Mouse (Mus musculus): ENCODE measurements around the gene Ngp.

Gene Ngp

DNA sequence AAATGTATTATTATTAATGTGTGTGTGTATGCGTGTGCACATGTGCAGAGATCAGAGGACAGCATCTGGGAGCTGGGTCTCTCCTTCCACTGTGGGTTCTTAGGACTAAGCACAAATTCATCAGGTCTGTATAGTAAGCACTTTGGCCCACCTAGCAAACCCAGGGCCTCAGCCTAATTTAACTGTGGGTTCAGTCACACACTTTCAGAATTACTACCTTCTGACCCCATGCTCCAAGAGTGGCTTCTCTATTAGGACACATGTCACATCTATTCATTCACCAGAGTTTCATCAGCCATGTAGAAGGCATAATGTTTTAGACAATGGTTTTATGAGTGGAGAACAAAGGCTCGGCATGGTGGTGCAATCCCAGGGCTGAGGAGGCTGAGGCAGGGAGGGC lies 13.5 kb downstream of the Ngp start:
- in situ Hi-C loops (cut with MboI, MseI): no loop called here

DNA sequence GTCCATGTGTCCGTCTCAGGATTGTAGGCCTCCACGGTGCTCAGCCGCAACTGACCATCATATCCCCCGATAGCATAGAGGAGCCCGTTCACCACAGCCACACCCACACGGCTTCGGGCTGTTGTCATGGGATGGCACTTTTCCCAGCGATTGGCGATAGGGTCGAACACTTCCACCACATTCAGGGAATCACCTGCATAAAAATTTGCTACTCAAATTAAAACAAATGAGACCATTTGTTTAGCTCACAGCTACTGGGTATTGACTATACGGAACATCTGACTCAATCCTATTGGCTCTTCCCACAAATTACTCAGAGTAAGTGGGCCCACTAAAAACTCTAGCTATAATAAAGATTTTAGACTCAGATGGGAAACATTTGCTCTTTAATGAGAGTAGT lies 16.5 kb downstream of the Ngp start:
- in situ Hi-C loops (cut with MboI, MseI): no loop called here

GRCm38 (mm10) chr9:110440049-110440448 lies 20.5 kb downstream of the Ngp start:
- in situ Hi-C loops (cut with MboI, MseI): no loop called here

GRCm38 (mm10) chr9:110440559-110440958 lies 21.0 kb downstream of the Ngp start:
- in situ Hi-C loops (cut with MboI, MseI): no loop called here

DNA sequence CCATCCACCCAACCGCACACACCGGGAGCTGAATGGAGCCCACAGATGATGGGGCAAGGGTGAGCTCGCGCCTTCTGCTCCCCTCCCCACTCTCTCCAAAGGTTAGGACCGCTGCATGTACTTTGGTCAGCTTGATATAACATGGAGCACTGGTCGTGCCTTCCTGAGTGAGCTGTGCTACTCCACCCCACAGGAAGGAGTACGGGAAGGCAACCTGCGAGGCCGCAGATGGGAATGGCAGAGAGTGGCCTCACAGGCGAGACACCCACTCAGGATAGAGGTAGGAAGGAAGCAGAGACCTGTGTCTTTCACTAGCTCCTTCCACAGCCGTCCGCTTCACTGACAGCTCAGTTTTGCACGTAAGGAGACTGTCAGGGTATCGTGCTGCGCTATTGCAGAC lies 28.8 kb downstream of the Ngp start:
- in situ Hi-C loops (cut with MboI, MseI): no loop called here

DNA sequence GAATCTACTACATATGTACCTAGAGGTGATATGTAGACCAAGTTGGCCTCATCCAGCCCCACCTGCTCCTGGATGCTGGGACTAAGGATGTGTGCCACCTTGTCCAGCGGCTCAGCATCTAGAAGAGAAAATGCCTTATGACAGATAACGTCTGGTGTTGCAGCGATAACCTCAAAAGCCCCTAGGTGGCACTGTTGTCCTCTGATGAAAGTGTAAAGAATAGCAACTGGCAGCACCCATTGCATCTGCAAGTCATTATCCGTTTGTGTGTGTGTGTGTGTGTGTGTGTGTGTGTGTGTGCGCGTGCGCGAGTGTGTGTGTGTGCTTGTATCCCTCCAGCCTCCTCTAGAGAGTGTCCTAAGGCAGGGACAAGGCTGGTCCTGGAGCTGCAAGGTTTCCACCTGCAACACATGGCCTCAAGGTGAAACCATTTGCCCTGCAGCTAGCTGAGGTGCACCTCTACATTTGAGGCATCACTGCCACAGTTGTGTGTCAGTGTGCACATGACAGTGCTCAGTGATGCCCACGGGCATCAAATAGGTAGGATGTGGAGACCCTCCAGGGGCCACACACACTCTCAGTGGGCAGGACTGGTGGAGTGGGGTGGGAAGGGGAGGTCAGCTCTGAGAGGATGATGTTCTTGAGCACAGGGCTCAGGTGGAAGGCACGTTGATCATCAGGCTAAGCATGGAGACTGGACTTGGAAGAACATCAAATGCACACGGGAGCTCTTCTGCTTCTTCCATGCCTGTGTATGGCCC lies 29.5 kb downstream of the Ngp start:
- in situ Hi-C loops (cut with MboI, MseI): no loop called here

GRCm38 (mm10) chr9:110452523-110452922 lies 33.0 kb downstream of the Ngp start:
- in situ Hi-C loops (cut with MboI, MseI): no loop called here

DNA sequence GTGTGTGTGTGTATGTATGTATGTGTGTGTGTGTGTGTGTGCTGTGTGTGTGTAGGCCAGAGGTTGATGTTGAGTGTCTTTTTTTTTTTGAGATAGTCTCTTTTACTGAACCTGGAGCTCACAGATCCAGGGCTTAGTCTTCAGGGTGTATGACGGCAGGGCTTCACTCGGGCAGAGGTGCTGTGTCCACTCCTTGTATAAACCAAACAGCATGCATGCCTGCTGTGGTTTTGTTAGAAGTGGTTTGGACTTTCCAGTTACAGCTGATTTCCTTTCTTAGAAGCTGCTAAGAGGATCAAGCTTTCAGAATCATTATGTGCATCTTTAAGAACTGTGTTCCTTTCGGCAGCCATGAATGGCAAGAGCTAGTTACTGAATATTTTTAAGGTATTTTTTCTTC lies 38.4 kb downstream of the Ngp start:
- in situ Hi-C loops (cut with MboI, MseI): no loop called here

DNA sequence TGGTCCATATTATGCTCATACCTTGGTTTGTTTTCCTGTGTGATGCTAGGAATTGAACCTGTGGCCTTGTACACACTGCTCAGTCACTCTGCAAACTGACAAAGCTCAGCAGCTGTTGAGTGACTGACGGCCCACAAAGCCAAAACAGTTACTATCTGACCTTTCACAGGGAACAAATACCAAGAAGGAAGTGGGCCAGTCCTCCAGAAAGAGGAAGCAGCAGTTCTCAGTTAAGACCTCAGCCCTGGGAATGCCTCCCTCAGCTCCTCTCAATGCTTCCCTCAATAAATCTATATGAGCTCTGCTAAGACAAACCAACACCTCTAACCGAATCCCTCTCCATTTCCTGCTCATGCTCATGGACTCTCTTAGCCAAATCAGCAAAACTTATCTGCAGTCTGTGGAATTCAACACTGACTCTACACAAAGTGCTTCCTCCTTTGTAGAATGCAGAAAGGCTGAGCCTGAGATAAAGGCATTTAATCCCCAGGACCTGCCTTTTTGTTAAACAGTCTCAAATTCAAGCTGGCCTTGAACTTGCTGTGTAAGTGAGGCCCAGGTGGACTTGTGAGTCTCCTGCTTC lies 39.7 kb downstream of the Ngp start:
- in situ Hi-C loops (cut with MboI, MseI): no loop called here

GRCm38 (mm10) chr9:110460884-110461815 lies 41.6 kb downstream of the Ngp start:
- in situ Hi-C loops (cut with MboI, MseI): loop anchor here (5.0 kb wide), 1 partner anchor 49 kb away; no protein-coding TSS in a partner anchor

DNA sequence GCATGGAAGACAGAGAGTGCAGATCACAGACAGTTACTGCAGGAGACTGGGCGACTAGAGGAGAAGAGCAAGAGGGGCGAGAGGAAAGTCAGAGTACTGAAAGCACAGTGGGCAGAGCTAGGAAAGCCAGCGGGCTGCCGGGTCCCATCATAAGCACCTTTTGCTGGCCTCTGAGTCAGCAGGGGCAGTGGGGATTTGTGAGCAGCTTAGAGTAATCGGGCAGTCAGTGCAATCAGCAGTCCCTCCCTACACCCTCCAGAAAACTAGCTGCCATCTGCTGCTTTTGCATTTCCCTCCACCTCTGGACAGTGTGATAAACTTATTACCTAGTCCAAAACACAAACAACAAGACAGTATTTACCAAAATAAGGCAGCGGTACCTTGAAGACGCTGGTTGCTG lies 42.8 kb downstream of the Ngp start:
- in situ Hi-C loops (cut with MboI, MseI): loop anchor here (5.0 kb wide), 1 partner anchor 50 kb away; no protein-coding TSS in a partner anchor

DNA sequence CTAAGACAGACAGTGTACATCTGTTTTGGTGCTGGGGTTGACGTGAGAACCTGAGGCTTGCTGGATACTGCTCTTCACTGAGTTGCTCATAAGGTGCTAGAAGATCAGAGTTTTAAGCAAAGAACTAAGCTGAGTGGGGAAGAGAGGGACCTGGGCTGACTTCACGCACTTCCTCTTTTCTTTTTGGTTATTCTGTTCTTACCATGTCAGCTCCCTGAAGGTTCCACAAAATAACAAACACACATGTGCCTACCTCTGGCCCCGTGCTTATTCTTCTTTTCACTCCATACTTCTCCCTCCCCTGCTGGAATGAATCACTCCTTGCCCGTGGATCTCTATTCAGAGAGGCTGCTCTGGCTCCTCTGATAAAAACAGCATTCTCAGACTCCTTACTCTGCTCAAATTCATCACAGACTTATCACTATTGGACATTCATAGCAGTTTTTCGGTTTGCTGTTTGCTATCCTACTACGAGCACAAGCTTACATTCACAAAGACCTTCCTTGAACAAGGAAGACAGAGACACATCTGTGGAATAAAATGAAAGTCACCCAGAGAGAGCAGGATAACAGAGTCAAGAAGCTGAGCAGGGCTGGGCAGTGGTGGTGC lies 44.5 kb downstream of the Ngp start:
- in situ Hi-C loops (cut with MboI, MseI): loop anchor here (5.0 kb wide), 1 partner anchor 52 kb away; no protein-coding TSS in a partner anchor

DNA sequence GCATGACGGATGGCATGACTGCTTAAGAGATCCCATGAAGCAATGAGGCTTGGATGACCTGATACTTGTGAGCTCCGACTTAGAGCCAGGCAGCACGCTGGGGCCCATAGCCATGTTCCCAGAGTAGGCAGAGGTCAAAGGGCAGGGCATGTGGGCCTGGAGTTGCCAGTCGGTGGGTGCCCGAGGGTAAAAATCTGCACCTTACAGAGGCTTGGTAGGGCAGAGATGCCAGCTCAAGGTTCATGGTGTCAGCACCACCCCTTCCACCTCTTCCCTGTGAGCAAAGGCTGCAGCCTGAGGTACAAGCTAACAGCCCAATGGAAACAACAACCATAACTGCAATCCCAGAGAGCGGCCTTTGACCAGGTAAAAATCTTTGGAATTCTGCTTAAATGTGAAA lies 45.8 kb downstream of the Ngp start:
- in situ Hi-C loops (cut with MboI, MseI): no loop called here

- in situ Hi-C loops (cut with MboI, MseI): no loop called here
Observed at GRCm38 (mm10) chr9:110466179-110466578, 46.6 kb downstream of the Ngp start.
